Mouse (Mus musculus): Measurements from ENCODE around the gene Pank2. TPM values are rescaled to one million over a fixed set of nuclear protein-coding genes. Genes with fewer than 3 reads are reported as not detected.

The Pank2 gene
- polyA plus RNA-seq, 1 experiment from 2014 or later: 32.4 TPM

- Histone ChIP-seq H3K9ac (ENCODE audit: low read depth, low read length) (no peak overlapping the region), H3K4me3 (ENCODE audit: low read depth, low read length) (no peak overlapping the region), H3K9me3 (ENCODE audit: control insufficient read depth) (no peaks in the 10 kb centered on the region), H3K27ac (ENCODE audit: low read depth, low read length) (no peak overlapping the region), H3K36me3 (ENCODE audit: control insufficient read depth, insufficient read depth) (no peaks in the 10 kb centered on the region), H3K4me2 (replicated peaks; ENCODE audit: low read depth) (no peak overlapping the region), H3K27me3 (replicated peaks; ENCODE audit: control insufficient read depth, insufficient read depth, low read length) (no peaks in the 10 kb centered on the region), H3K4me1 (replicated peaks; ENCODE audit: control insufficient read depth, insufficient read depth, low read length) (peaks cover 2% of the 10 kb centered on the region)
- 64% methylated on average over 3 of the region's 3 CpGs for WGBS
- TF ChIP-seq CTCF (IDR thresholded peaks at IDR 0.05; ENCODE audit: low read depth): no peak
- ATAC-seq: no peak
Observed at GRCm38 (mm10) chr2:131255738-131256137, 6.6 kb upstream of the Pank2 start.

- Histone ChIP-seq H3K36me3 (ENCODE audit: control insufficient read depth, insufficient read depth) (no peaks in the 10 kb centered on the region), H3K9me3 (ENCODE audit: control insufficient read depth) (no peaks in the 10 kb centered on the region), H3K4me2 (replicated peaks; ENCODE audit: low read depth) (no peak overlapping the region), H3K27me3 (replicated peaks; ENCODE audit: control insufficient read depth, insufficient read depth, low read length) (no peaks in the 10 kb centered on the region), H3K9ac (ENCODE audit: low read depth, low read length) (no peak overlapping the region), H3K4me3 (ENCODE audit: low read depth, low read length) (no peak overlapping the region), H3K27ac (ENCODE audit: low read depth, low read length) (no peak overlapping the region), H3K4me1 (replicated peaks; ENCODE audit: control insufficient read depth, insufficient read depth, low read length) (peaks cover 6% of the 10 kb centered on the region)
- no peak for TF ChIP-seq CTCF (IDR thresholded peaks at IDR 0.05; ENCODE audit: low read depth)
- ATAC-seq: no peak
- WGBS: 72% methylated on average over 8 of the region's 8 CpGs
Observed at GRCm38 (mm10) chr2:131258693-131259092, 3.6 kb upstream of the Pank2 start.

- no peaks in the 10 kb centered on the region for H3K36me3 ChIP-seq (ENCODE audit: control insufficient read depth, insufficient read depth)
- H3K9ac ChIP-seq (ENCODE audit: low read depth, low read length): no peak overlapping the region
- H3K4me2 ChIP-seq (replicated peaks; ENCODE audit: low read depth): peak overlapping the region; percentile 6; the same call in 1 of the 2 replicates
- no peaks in the 10 kb centered on the region for H3K27me3 ChIP-seq (replicated peaks; ENCODE audit: control insufficient read depth, insufficient read depth, low read length)
- H3K4me3 ChIP-seq (ENCODE audit: low read depth, low read length): no peak overlapping the region
- no peak overlapping the region for H3K27ac ChIP-seq (ENCODE audit: low read depth, low read length)
- no peaks in the 10 kb centered on the region for H3K9me3 ChIP-seq (ENCODE audit: control insufficient read depth)
- 23% methylated on average over 9 of the region's 9 CpGs for WGBS
- TF ChIP-seq CTCF (IDR thresholded peaks at IDR 0.05; ENCODE audit: low read depth): no peak
- ATAC-seq: no peak
- H3K4me1 ChIP-seq (replicated peaks; ENCODE audit: control insufficient read depth, insufficient read depth, low read length): peaks cover 6% of the 10 kb centered on the region
Observed at GRCm38 (mm10) chr2:131260544-131261307, 1.6 kb upstream of the Pank2 start.

GRCm38 (mm10) chr2:131261481-131262212, 648 bp upstream of the Pank2 start:
- no peak for TF ChIP-seq CTCF (IDR thresholded peaks at IDR 0.05; ENCODE audit: low read depth)
- peaks cover 6% of the 10 kb centered on the region for H3K4me1 ChIP-seq (replicated peaks; ENCODE audit: control insufficient read depth, insufficient read depth, low read length)
- H3K9ac ChIP-seq (ENCODE audit: low read depth, low read length): peak overlapping the region; percentile 91; the same call in 1 of the 2 replicates
- H3K9me3 ChIP-seq (ENCODE audit: control insufficient read depth): no peaks in the 10 kb centered on the region
- peak overlapping the region; percentile 89 for H3K4me3 ChIP-seq (ENCODE audit: low read depth, low read length)
- 6% methylated on average over 10 of the region's 10 CpGs for WGBS
- peak overlapping the region; percentile 100 for H3K27ac ChIP-seq (ENCODE audit: low read depth, low read length)
- peak overlapping the region; percentile 76 for H3K4me2 ChIP-seq (replicated peaks; ENCODE audit: low read depth)
- peak; percentile 76 for ATAC-seq
- no peaks in the 10 kb centered on the region for H3K27me3 ChIP-seq (replicated peaks; ENCODE audit: control insufficient read depth, insufficient read depth, low read length)
- H3K36me3 ChIP-seq (ENCODE audit: control insufficient read depth, insufficient read depth): no peaks in the 10 kb centered on the region

- 0% methylated on average over 58 of the region's 59 CpGs for WGBS
- peak overlapping the region; percentile 76 for H3K4me2 ChIP-seq (replicated peaks; ENCODE audit: low read depth)
- no peak for TF ChIP-seq CTCF (IDR thresholded peaks at IDR 0.05; ENCODE audit: low read depth)
- no peaks in the 10 kb centered on the region for H3K27me3 ChIP-seq (replicated peaks; ENCODE audit: control insufficient read depth, insufficient read depth, low read length)
- peak overlapping the region; percentile 89 for H3K4me3 ChIP-seq (ENCODE audit: low read depth, low read length)
- H3K9me3 ChIP-seq (ENCODE audit: control insufficient read depth): no peaks in the 10 kb centered on the region
- H3K4me1 ChIP-seq (replicated peaks; ENCODE audit: control insufficient read depth, insufficient read depth, low read length): peaks cover 6% of the 10 kb centered on the region
- peak overlapping the region; percentile 91 for H3K9ac ChIP-seq (ENCODE audit: low read depth, low read length)
- H3K36me3 ChIP-seq (ENCODE audit: control insufficient read depth, insufficient read depth): no peaks in the 10 kb centered on the region
- H3K27ac ChIP-seq (ENCODE audit: low read depth, low read length): peak overlapping the region; percentile 100
- peak; percentile 78 for ATAC-seq
Observed at GRCm38 (mm10) chr2:131262680-131263670, 680 bp downstream of the Pank2 start.
